Mouse (Mus musculus) left cerebral cortex, adult 2 months (tissue): ENCODE data around the gene Ptafr. TPM values are rescaled to one million over a fixed set of nuclear protein-coding genes. Genes with fewer than 3 reads are reported as not detected.
A peak's percentile ranks its signal among the peaks of the same experiment; 100 is the strongest.

ENCODE experiments used
- DNase-seq, 2 experiments: peaks; one replicate each; pipeline ENCODE4 v3.0.0; 2021 to 2022; ENCODE audit warnings: low spot score in 2 of 2, mixed read lengths in 1 of 2; ENCODE audit errors: extremely low spot score in 1 of 2
- H3K27ac ChIP-seq: fragments of 200-600 bp; 2 replicates; pipeline ENCODE4 v1.8.1; 2022
- H3K4me3 ChIP-seq: fragments of 200-600 bp; 2 replicates; pipeline ENCODE4 v1.8.1; 2022
- CTCF ChIP-seq: fragments of 200-600 bp; IDR thresholded peaks from 2 replicates; pipeline ENCODE4 v1.8.1; 2022; ENCODE audit warnings: antibody characterized with exemption, mild to moderate bottlenecking, moderate library complexity
- intact Hi-C: fragments of 180-260 bp; cut with DNase I; formaldehyde crosslinking; loops from one replicate; pipeline ENCODE4 v1.15.1; 2025
- total RNA-seq, 2 experiments: library from RNA; stranded (reverse); gene quantifications; 2 replicates each; pipeline ENCODE4 v1.2.3; 2021

Gene Ptafr
- total RNA-seq, 2 experiments from 2014 or later: 1.00 to 1.2 TPM

DNA sequence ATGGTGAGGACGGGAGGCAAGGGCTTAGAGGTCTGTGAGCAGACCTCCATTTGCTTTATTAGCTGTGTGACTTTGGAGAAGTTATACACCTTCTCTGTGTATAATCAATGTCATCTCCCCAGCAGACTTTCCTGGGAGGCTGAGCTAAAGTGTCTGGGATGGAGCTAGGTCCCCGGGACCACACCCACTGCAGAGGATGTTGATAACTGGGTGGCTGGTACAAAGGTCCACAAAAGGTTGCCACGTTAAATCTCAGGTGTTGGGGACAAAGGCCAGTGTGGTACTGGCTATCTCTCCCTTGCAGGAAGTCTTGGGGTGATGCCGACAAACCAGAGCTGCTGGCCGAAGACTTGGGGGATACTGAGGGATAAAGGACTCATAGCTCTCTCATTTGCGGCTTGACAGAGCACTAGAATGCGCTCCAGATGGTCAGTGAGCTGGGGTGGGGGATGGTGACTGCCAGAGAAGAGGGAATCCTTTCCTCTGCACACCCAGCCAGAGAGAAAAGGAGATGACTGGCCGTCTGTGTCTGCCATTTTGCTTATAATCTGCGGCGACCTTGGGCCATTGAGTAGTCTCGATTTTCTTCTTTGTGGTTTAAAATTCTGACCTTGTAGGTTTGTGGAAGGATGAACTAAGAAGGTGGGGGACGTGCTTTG, 1.4 kb downstream of the Ptafr start:
- H3K27ac ChIP-seq: no peak overlapping the region
- TF ChIP-seq CTCF: no peak
- no peak for DNase-seq
- no peak overlapping the region for H3K4me3 ChIP-seq
- intact Hi-C loops: loop anchor here (5.0 kb wide), 1 partner anchor 47 kb away; no protein-coding TSS in a partner anchor

DNA sequence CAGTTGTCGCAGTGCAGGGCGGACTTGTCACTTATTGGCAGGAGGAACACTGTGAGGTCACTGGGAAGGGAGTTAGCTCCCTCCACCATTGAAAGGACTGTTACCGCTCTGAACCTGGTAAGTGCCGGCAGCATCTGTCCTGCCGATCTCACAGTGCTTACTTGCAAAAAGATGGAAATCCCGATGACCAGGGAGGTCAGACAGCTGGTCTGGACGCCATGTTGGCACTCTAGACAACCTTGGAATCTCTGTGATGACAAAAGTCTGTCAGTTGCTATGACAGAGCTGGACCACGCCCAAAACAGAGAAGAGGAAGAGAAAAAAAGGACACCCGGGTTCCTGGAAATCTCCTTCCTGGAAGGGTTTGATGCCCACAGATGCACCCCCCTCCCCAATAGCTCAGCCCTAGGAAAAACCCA, 3.5 kb downstream of the Ptafr start:
- no peak for TF ChIP-seq CTCF
- no peak for DNase-seq
- Histone ChIP-seq H3K4me3 (no peak overlapping the region), H3K27ac (no peak overlapping the region)
- intact Hi-C loops: loop anchor here (5.0 kb wide), 1 partner anchor 45 kb away; no protein-coding TSS in a partner anchor

DNA sequence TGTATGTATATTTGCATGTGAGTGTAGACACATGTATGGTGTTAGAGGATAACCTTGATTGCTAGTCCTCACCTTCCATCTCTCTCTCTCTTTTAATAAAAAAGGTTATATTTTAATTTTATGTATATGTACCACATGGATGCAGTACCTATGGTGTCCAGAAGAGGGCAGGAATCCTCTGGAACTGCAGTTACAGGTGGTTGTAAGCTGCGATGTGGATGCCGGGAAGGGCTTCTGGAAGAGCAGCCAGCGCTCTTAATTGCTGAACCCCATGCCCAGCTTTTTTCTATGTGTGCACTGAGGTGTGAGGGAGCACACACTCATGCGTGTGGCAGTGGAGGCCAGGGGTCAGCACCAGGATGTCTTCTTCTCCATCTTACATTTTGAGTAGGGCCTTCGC, 5.2 kb downstream of the Ptafr start:
- intact Hi-C loops: loop anchor here (5.0 kb wide), 1 partner anchor 43 kb away; no protein-coding TSS in a partner anchor
- H3K27ac ChIP-seq: no peak overlapping the region
- no peak overlapping the region for H3K4me3 ChIP-seq
- DNase-seq: no peak
- peak; percentile 43 for TF ChIP-seq CTCF

DNA sequence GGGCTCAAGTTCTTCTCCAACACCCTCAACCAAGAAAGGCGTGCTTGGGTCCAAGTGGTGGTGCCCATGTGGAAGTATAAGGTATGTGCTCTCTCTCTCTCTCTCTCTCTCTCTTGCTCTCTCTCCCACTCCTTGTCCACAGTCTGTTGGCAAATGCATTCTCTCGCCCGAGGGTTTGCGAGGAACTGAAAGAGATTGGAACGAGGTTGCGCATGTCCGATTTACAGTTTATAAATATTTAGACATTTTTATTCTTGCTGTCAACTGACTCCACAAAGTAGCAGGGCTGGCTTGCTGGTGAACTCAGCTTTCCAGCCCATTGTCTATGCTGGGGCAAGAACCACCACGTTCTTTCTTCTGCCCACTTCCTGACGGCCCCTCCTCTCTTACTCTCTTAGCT, 7.3 kb downstream of the Ptafr start:
- no peak for TF ChIP-seq CTCF
- no peak for DNase-seq
- H3K4me3 ChIP-seq: no peak overlapping the region
- intact Hi-C loops: no loop called here
- no peak overlapping the region for H3K27ac ChIP-seq

DNA sequence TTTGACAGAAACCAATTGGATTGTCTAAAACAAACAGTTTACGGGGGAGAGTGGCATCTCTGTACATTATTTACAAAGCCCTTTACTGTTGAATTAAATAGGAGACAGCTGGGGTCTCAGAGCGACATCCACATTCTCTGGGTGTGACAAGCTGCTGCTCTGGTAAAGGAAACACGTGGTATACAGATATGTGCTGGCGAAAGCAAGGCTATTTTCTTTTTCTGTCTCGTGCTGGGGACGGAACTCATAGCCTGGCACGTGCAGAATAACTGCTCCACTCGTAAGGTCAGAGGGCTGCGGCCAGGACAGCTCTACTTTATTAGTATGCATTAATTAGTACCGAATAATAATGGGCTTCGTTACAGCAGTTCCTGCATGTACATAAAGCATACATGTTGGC, 9.5 kb downstream of the Ptafr start:
- no peak for DNase-seq
- Histone ChIP-seq H3K27ac (no peak overlapping the region), H3K4me3 (no peak overlapping the region)
- intact Hi-C loops: no loop called here
- TF ChIP-seq CTCF: no peak

DNA sequence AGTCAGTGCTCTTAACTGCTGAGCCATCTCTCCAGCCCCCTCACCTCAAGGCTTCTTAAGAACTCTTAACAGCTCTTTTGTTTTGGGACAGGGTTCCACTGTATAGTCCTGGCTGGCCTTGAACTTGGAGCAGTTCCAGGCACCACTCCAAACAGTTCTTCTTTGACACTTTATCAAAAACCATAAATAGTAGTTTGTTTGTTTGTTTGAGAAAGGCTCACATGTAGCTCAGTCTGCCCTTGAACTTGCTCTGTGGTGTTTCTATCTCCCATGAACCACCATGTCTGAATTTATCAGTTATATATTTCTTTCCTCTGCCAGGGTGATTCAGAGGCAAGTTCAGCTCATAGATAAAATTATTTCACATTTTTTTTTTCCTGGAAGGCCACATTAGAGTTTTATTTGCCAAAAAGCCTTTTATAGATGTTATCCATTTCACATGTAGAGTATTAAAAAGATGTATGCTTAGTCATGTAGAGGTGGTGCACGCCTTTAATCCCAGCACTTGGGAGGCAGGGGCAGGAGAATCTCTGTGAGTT, 11.0 kb downstream of the Ptafr start:
- intact Hi-C loops: no loop called here

DNA sequence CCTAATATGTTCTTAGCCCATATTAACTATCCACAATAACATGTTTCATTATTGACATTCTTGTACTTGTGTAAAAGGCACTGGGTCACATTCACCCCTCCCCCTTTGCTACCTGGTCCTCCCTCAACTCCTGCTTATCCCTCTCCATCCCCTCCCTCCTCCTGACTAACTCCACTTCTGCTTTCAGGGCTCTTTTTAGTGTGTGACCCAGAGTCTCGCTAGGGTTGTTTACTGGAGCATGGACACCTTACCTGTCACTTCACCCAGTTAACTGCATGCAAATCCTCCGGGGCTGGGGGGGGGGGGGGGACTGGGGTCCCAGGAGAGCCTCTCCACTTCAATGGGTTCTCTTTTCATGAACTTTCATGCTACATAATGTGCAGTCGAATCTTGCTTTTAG, 19.9 kb downstream of the Ptafr start:
- no peak overlapping the region for H3K4me3 ChIP-seq
- no peak overlapping the region for H3K27ac ChIP-seq
- no peak for TF ChIP-seq CTCF
- DNase-seq: no peak
- intact Hi-C loops: no loop called here

More for the DNA sequence above, 11.0 kb downstream of the Ptafr start:
- TF ChIP-seq CTCF: no peak
- DNase-seq: no peak
- no peak overlapping the region for H3K4me3 ChIP-seq
- H3K27ac ChIP-seq: no peak overlapping the region

DNA sequence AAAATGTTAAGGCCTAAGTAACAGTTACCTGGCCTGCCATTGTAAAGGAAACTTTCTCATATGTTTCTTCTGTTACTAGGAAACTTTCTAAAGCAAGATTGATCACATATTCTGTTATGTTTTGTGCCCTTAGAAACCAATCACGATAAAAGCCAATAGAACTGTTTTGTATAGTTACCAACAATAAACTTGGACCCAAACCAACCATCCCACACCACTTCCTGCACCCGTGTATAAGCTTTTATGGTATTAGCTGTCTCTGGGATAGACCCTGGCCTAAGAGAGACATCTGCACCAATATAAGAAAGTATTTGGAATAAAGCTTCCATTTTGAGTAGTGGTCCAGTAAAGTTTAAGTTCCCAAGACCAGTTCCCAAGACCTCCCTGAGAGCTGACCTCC, 21.1 kb downstream of the Ptafr start:
- intact Hi-C loops: no loop called here
- TF ChIP-seq CTCF: no peak
- H3K4me3 ChIP-seq: no peak overlapping the region
- no peak for DNase-seq
- no peak overlapping the region for H3K27ac ChIP-seq

DNA sequence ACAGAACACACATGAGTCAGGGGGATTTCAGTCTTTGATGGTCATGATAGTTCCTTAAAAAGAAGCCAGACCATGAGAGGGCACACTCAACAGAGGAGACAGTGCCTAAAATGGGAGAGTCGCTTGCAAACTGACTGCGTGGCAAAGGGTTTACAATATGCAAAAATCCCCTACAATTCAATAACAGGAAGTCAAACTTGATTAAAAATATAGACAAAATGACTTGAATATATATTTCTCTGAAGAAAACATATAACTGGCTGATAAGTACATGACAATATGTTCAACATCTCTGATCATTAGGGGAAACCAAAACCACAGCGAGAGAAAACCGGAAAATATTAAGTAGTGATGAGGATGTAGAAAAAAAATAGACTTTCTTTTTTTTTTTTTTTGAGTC, 22.4 kb downstream of the Ptafr start:
- intact Hi-C loops: no loop called here
- H3K4me3 ChIP-seq: no peak overlapping the region
- no peak overlapping the region for H3K27ac ChIP-seq
- no peak for DNase-seq
- no peak for TF ChIP-seq CTCF

DNA sequence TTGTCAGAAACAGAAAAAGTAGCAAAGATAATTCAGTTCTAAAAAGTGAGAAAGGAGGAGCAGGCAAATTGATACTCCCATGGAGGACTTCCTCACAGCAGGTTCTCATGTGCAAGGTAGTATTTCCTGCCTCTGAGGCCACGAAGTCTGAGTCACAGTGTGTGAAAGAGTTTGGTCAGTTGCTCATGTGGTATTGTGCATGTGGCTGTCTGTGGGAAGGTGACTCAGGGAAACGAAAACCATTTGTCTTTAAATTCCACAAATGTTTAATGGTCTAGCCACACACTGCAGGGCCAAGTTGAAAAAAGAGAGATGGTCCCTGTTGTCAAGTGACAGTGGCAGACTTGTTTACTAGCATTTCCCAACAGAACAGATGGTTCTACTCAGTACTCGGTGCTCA, 24.6 kb downstream of the Ptafr start:
- TF ChIP-seq CTCF: no peak
- intact Hi-C loops: no loop called here
- Histone ChIP-seq H3K4me3 (no peak overlapping the region), H3K27ac (no peak overlapping the region)
- DNase-seq: no peak

DNA sequence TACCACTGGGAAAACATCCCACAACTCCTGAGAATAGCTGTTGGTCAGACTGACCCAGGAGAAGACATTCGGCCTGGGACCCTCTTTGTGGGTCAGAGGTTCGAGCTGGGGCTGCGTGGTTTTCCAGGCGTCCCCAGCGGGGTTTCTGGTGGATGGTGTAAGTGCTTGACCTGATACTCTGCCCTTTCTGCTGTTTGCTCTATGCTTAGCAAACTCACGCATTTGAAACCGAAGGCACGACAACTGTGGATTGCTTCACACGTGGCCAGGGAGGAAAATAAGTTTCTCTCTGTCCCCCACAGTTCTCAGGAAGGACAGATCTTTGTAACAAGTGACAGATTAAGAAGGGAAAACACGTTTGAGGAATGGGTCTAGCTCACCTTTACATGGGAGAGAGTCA, 26.8 kb downstream of the Ptafr start:
- no peak for TF ChIP-seq CTCF
- Histone ChIP-seq H3K27ac (no peak overlapping the region), H3K4me3 (no peak overlapping the region)
- intact Hi-C loops: no loop called here
- DNase-seq: no peak

DNA sequence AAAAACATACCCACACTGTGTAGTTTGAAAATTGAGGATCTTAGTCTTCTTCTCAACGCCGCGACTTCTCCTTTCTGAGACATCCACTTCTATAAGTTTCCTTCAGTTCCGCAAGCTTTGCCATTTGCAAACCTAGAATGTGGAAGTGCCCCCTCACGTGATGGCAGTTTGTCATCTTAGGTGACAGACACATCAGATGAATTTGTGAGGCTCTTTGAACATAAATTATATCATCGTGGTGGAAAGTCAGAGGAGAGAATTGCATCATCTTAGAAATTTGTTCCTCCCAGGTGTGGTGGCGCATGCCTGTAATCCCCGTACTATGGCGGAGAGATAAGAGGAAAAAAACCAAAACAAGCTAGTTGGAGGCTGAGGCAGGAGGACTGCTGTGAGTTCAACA, 29.1 kb downstream of the Ptafr start:
- Histone ChIP-seq H3K27ac (no peak overlapping the region), H3K4me3 (no peak overlapping the region)
- DNase-seq: no peak
- TF ChIP-seq CTCF: no peak
- intact Hi-C loops: no loop called here

DNA sequence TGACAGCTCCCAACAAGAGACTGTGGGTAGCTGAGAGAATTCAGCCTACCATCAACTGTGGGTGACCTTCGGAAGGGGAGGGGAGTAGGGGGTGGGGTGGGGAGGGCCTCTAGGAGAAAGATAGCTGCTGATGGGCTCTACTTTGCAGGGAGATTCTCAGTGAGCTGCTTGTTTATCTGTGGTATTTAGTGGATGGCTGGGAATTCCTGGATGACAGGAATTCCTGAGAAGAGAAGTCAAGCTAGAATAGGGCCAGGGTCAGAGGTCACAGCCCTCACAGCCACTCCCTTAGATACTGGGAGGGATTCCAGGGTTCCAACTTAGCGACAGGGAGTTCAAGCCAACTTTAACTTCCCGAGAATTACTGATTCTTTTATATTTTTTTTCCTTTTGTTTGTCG, 30.3 kb downstream of the Ptafr start:
- no peak overlapping the region for H3K4me3 ChIP-seq

More for the DNA sequence above, 30.3 kb downstream of the Ptafr start:
- no peak for DNase-seq
- intact Hi-C loops: no loop called here
- no peak for TF ChIP-seq CTCF
- H3K27ac ChIP-seq: no peak overlapping the region
